Mouse (Mus musculus): ENCODE measurements around the gene Hao2. TPM values are rescaled to one million over a fixed set of nuclear protein-coding genes. Genes with fewer than 3 reads are reported as not detected.

The Hao2 gene
- polyA plus RNA-seq, 1 experiment from 2014 or later = 0.15 TPM

GRCm38 (mm10) chr3:98855160-98855559 lies 37.9 kb downstream of the Hao2 start:
- Histone ChIP-seq H3K9ac (no peak overlapping the region), H3K4me2 (replicated peaks) (no peak overlapping the region), H3K27me3 (no peaks in the 10 kb centered on the region), H3K36me3 (no peaks in the 10 kb centered on the region), H3K4me1 (no peaks in the 10 kb centered on the region), H3K4me3 (no peak overlapping the region), H3K9me3 (no peaks in the 10 kb centered on the region), H3K27ac (no peak overlapping the region)
- no peak for ATAC-seq (ENCODE audit: insufficient number of reproducible peaks, insufficient read depth, low FRiP score, low TSS enrichment)
- 82% methylated on average over 3 of the region's 3 CpGs for WGBS

- no peaks in the 10 kb centered on the region for H3K9me3 ChIP-seq
- 40% methylated on average over 1 of the region's 1 CpGs for WGBS
- ATAC-seq (ENCODE audit: insufficient number of reproducible peaks, insufficient read depth, low FRiP score, low TSS enrichment) = no peak
- H3K27ac ChIP-seq = no peak overlapping the region
- H3K9ac ChIP-seq = no peak overlapping the region
- H3K4me2 ChIP-seq (replicated peaks) = no peak overlapping the region
- H3K4me1 ChIP-seq = no peaks in the 10 kb centered on the region
- no peak overlapping the region for H3K4me3 ChIP-seq
- H3K27me3 ChIP-seq = no peaks in the 10 kb centered on the region
- H3K36me3 ChIP-seq = no peaks in the 10 kb centered on the region
These were observed 39.4 kb downstream of the Hao2 start for GRCm38 (mm10) chr3:98853685-98854084.

GRCm38 (mm10) chr3:98853051-98853450 lies 40.0 kb downstream of the Hao2 start:
- ATAC-seq (ENCODE audit: insufficient number of reproducible peaks, insufficient read depth, low FRiP score, low TSS enrichment) = no peak
- 93% methylated on average over 3 of the region's 3 CpGs for WGBS
- Histone ChIP-seq H3K9me3 (no peaks in the 10 kb centered on the region), H3K4me2 (replicated peaks) (no peak overlapping the region), H3K27ac (no peak overlapping the region), H3K27me3 (no peaks in the 10 kb centered on the region), H3K4me3 (no peak overlapping the region), H3K4me1 (no peaks in the 10 kb centered on the region), H3K36me3 (no peaks in the 10 kb centered on the region), H3K9ac (no peak overlapping the region)

- 87% methylated on average over 6 of the region's 6 CpGs for WGBS
- no peak for ATAC-seq (ENCODE audit: insufficient number of reproducible peaks, insufficient read depth, low FRiP score, low TSS enrichment)
- Histone ChIP-seq H3K4me2 (replicated peaks) (no peak overlapping the region), H3K27me3 (no peaks in the 10 kb centered on the region), H3K9ac (no peak overlapping the region), H3K9me3 (no peaks in the 10 kb centered on the region), H3K4me3 (no peak overlapping the region), H3K4me1 (no peaks in the 10 kb centered on the region), H3K27ac (no peak overlapping the region), H3K36me3 (no peaks in the 10 kb centered on the region)
These were observed 40.4 kb downstream of the Hao2 start for GRCm38 (mm10) chr3:98852631-98853030.

GRCm38 (mm10) chr3:98851853-98852252 lies 41.2 kb downstream of the Hao2 start:
- Histone ChIP-seq H3K27ac (no peak overlapping the region), H3K9ac (no peak overlapping the region), H3K4me3 (no peak overlapping the region), H3K36me3 (no peaks in the 10 kb centered on the region), H3K4me2 (replicated peaks) (no peak overlapping the region), H3K9me3 (no peaks in the 10 kb centered on the region), H3K4me1 (no peaks in the 10 kb centered on the region), H3K27me3 (no peaks in the 10 kb centered on the region)
- 81% methylated on average over 2 of the region's 2 CpGs for WGBS
- no peak for ATAC-seq (ENCODE audit: insufficient number of reproducible peaks, insufficient read depth, low FRiP score, low TSS enrichment)

GRCm38 (mm10) chr3:98850262-98850661 lies 42.8 kb downstream of the Hao2 start:
- 75% methylated on average over 5 of the region's 5 CpGs for WGBS
- no peaks in the 10 kb centered on the region for H3K9me3 ChIP-seq
- no peak for ATAC-seq (ENCODE audit: insufficient number of reproducible peaks, insufficient read depth, low FRiP score, low TSS enrichment)
- no peaks in the 10 kb centered on the region for H3K4me1 ChIP-seq
- H3K27me3 ChIP-seq = no peaks in the 10 kb centered on the region
- no peak overlapping the region for H3K4me3 ChIP-seq
- no peak overlapping the region for H3K27ac ChIP-seq
- H3K9ac ChIP-seq = no peak overlapping the region
- H3K4me2 ChIP-seq (replicated peaks) = no peak overlapping the region
- no peaks in the 10 kb centered on the region for H3K36me3 ChIP-seq

- no peak overlapping the region for H3K4me2 ChIP-seq (replicated peaks)
- H3K9ac ChIP-seq = no peak overlapping the region
- no peaks in the 10 kb centered on the region for H3K36me3 ChIP-seq
- WGBS = 81% methylated on average over 1 of the region's 1 CpGs
- H3K9me3 ChIP-seq = no peaks in the 10 kb centered on the region
- H3K4me3 ChIP-seq = no peak overlapping the region
- H3K27me3 ChIP-seq = no peaks in the 10 kb centered on the region
- no peak overlapping the region for H3K27ac ChIP-seq
- no peaks in the 10 kb centered on the region for H3K4me1 ChIP-seq
- no peak for ATAC-seq (ENCODE audit: insufficient number of reproducible peaks, insufficient read depth, low FRiP score, low TSS enrichment)
These were observed 44.1 kb downstream of the Hao2 start for GRCm38 (mm10) chr3:98848898-98849297.

Other genes with a start within 250 kb of the Hao2 start
- gene Hsd3b2, start 168.7 kb downstream of the Hao2 start, polyA plus RNA-seq (2016; fragmentation: Nextera tagmentation; extraction: Ambion mirVana) = not detected in 2 replicates
- 0.03 TPM in 1 of 2 replicates, not detected in the other for gene Hsd3b3, start 130.1 kb downstream of the Hao2 start, polyA plus RNA-seq (2016; fragmentation: Nextera tagmentation; extraction: Ambion mirVana)
- 33.3 and 35.1 TPM in 2 replicates for gene Hsd3b6, start 78.8 kb downstream of the Hao2 start, polyA plus RNA-seq (2016; fragmentation: Nextera tagmentation; extraction: Ambion mirVana)
- 0.54 and 0.62 TPM in 2 replicates for gene Hsd3b1, start 33.4 kb downstream of the Hao2 start, polyA plus RNA-seq (2016; fragmentation: Nextera tagmentation; extraction: Ambion mirVana)
- 8.1 and 9.1 TPM in 2 replicates for gene Wars2, start 247.8 kb upstream of the Hao2 start, polyA plus RNA-seq (2016; fragmentation: Nextera tagmentation; extraction: Ambion mirVana)

Measured in embryonic facial prominence, embryonic 12.5 days (tissue).